Mouse (Mus musculus): ENCODE measurements around the gene Gm28230. TPM values are rescaled to one million over a fixed set of nuclear protein-coding genes. Genes with fewer than 3 reads are reported as not detected.
A peak's percentile ranks its signal among the peaks of the same experiment; 100 is the strongest.

Gm28230 gene
- polyA plus RNA-seq, 1 experiment from 2014 or later, result 1.3 TPM

DNA sequence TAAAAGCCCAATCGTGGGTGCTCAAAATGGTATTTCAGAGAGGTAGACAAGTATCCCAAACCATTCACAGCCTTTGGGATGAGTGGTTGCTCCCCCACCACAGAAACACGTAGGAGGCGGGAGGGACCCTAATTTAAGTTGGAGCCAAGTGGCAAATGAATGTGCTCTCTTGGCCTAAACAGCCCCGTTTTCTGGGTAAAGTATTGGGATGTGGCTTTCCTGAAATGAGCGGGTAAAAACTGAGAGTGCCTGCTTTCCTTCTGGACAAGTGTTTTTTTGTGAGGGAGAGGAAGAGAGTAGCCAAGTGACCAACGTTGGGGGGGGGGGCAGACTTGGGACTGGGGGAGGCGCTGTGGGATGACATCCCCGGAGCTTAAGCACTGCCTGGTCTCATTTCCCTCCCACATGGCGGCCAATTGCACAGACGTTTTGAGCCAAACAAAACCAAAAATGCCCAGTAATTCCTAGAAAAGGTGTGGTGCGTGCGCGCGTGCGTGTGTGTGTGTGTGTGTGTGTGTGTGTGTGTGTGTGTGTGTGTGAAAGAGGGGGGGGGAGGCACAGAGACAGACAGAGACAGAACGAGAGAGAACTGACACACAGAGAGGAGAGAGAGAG lies 15.5 kb upstream of the Gm28230 start:
- WGBS, result under 1% methylated on average over 16 of the region's 16 CpGs
- no peak for ATAC-seq (ENCODE audit: low FRiP score, low TSS enrichment)
- H3K4me2 ChIP-seq (replicated peaks; ENCODE audit: low read depth, low read length), result peak overlapping the region; percentile 63
- H3K9me3 ChIP-seq (ENCODE audit: low read length), result no peaks in the 10 kb centered on the region
- no peaks in the 10 kb centered on the region for H3K27me3 ChIP-seq (ENCODE audit: insufficient read depth, low read length)
- H3K27ac ChIP-seq (ENCODE audit: low read length), result peak overlapping the region; percentile 99
- H3K4me1 ChIP-seq (ENCODE audit: insufficient read depth, low read length), result peaks cover 40% of the 10 kb centered on the region
- no peaks in the 10 kb centered on the region for H3K36me3 ChIP-seq (ENCODE audit: insufficient read depth, low read length)
- peak overlapping the region; percentile 97 for H3K4me3 ChIP-seq (ENCODE audit: low read length)
- H3K9ac ChIP-seq (replicated peaks; ENCODE audit: low read length), result peak overlapping the region; percentile 99

DNA sequence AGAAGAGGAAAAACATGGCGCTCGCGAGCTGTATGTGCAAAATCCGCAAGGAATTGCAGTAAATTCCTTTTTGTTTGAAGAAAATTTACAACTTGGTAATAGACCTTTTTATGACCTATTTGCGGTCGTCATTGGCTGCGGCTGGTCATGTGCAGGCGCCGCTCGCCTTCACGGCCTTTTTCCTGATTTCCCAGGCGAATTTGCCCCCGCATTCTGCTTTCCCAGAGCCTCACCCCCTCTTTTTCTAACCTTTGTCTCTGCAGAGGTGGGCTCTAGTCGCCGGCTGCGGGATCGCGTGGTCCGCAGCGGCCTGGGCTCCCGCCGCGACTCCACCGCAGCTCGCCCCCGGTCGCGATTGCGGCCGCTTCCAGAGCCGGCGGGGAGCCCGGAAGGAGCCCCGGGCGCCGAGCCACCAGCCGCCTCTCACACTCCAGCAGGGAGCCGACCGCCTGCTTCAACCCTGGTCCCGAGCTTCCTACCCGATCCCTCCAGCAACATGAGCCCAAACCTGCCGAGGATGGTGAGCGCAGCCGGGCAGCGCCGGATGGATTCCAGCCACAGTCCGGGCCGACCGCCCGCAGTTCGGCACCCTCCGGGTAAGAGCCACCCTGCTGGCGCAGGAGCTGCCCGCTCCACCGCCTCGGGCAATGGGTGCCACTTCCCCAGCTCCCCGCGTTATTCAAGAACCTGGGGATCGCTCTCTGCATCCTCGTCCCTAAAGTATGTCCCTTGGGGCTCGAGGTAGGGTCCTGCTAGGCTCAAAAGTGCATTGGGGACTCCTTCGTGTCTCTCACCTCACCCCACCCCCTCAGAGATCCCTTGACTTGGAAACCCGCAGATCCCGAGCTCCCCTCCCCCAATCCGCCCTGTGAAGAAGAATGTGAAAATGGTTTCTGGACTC lies 14.6 kb upstream of the Gm28230 start, which contains the start of the genes Hoxd3 and Hoxd4:
TSS of gene Hoxd3 (plus strand) at position 207 of the 901 bp plus-strand sequence.
TSS of gene Hoxd4 (plus strand) at position 209 of the 901 bp plus-strand sequence.
- Histone ChIP-seq H3K4me3 (ENCODE audit: low read length) (peak within 1 kb of the TSS; percentile 97), H3K4me2 (replicated peaks; ENCODE audit: low read depth, low read length) (peak within 1 kb of the TSS; percentile 63), H3K27ac (ENCODE audit: low read length) (peak within 1 kb of the TSS; percentile 99), H3K4me1 (ENCODE audit: insufficient read depth, low read length) (peaks cover 50% of the 10 kb centered on the region), H3K36me3 (ENCODE audit: insufficient read depth, low read length) (no peaks in the 10 kb centered on the region), H3K9ac (replicated peaks; ENCODE audit: low read length) (peak within 1 kb of the TSS; percentile 99), H3K9me3 (ENCODE audit: low read length) (no peaks in the 10 kb centered on the region), H3K27me3 (ENCODE audit: insufficient read depth, low read length) (no peaks in the 10 kb centered on the region)
- under 1% methylated on average over 65 of the region's 65 CpGs for WGBS
- ATAC-seq (ENCODE audit: low FRiP score, low TSS enrichment), result peak; percentile 3

DNA sequence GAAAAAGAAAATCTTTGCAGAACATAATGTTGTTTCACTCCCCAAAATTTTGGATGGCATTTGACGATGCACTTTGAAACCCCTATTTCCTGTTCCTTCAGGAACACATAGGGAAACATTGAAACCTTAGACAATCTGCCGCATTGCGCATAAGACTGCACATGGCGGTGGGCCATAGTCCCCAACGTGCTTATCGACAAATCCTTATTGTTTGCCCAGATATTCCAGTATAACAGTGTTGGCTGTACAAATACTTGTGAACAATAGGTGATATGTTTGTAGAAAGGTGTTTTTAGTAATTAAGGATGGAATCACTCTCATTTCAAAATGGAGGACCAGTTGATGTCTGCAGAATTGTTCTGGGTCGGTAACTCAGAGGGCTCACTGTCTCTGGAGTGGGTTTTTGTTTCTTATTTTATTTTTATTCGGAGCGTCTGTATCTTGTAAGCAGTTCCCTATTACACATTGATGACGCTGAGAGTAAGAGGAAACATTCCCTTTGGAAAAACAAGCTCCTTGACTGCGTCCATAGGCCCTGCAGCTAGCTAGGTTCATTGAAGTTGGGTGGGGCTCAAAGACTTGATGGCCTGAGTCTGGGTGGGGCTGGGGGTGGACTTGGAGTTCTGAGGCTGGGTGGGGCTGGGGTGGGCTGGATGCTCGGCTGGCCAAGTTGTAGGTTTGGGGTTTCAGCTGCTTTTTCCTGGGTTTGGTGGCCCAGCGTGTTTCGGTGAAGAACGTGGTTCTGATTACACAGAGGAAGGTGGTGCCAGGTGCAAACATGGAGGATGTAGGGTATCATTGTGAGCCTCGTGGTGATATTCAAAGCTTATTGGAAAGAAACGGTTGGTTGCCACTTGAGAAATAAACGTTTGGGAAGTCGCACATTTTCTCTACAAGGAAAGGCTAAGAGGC lies 13.0 kb upstream of the Gm28230 start:
- H3K9ac ChIP-seq (replicated peaks; ENCODE audit: low read length), result peak overlapping the region; percentile 99
- H3K36me3 ChIP-seq (ENCODE audit: insufficient read depth, low read length), result no peaks in the 10 kb centered on the region
- peak overlapping the region; percentile 99 for H3K27ac ChIP-seq (ENCODE audit: low read length)
- peak overlapping the region; percentile 63 for H3K4me2 ChIP-seq (replicated peaks; ENCODE audit: low read depth, low read length)
- H3K4me3 ChIP-seq (ENCODE audit: low read length), result peak overlapping the region; percentile 97
- H3K9me3 ChIP-seq (ENCODE audit: low read length), result no peaks in the 10 kb centered on the region
- H3K27me3 ChIP-seq (ENCODE audit: insufficient read depth, low read length), result no peaks in the 10 kb centered on the region
- ATAC-seq (ENCODE audit: low FRiP score, low TSS enrichment), result no peak; the same call in 1 of the 2 replicates
- WGBS, result 5% methylated on average over 19 of the region's 19 CpGs
- peaks cover 49% of the 10 kb centered on the region for H3K4me1 ChIP-seq (ENCODE audit: insufficient read depth, low read length)

DNA sequence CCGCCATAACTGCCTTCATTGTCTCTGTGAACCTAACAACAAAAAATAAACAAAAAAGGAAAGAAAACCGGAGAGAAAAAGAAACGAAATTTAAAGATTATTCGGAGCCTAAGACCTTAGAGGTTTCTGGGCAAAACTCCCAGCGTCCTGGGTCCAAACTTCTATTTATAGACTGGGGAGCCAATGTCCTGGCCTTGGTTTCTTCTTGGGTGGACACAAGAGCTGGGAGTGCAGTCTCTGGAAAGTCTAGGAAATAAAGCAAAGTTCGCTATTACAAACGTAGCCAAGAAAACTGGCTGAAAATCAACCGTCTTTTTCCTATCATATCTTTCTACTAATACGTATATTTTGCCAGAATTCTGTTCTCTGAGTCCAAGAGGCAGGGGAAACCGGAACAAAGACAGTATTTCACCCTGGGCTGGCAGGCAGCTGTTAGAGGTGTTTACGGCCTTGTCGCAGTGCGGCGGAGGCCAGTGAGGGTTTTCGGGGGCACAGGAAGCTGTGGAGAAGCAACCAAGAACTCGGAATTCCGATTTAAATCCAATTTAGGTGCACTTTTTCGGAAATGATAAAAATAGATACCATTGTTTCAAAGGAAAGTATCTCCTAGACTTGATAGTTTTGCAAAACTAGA lies 12.3 kb upstream of the Gm28230 start:
- Histone ChIP-seq H3K4me3 (ENCODE audit: low read length) (peak overlapping the region; percentile 97), H3K9ac (replicated peaks; ENCODE audit: low read length) (peak overlapping the region; percentile 99), H3K9me3 (ENCODE audit: low read length) (no peaks in the 10 kb centered on the region), H3K4me2 (replicated peaks; ENCODE audit: low read depth, low read length) (peak overlapping the region; percentile 63), H3K36me3 (ENCODE audit: insufficient read depth, low read length) (no peaks in the 10 kb centered on the region), H3K27ac (ENCODE audit: low read length) (peak overlapping the region; percentile 99), H3K4me1 (ENCODE audit: insufficient read depth, low read length) (peaks cover 48% of the 10 kb centered on the region), H3K27me3 (ENCODE audit: insufficient read depth, low read length) (no peaks in the 10 kb centered on the region)
- WGBS, result 3% methylated on average over 18 of the region's 18 CpGs
- ATAC-seq (ENCODE audit: low FRiP score, low TSS enrichment), result no peak

DNA sequence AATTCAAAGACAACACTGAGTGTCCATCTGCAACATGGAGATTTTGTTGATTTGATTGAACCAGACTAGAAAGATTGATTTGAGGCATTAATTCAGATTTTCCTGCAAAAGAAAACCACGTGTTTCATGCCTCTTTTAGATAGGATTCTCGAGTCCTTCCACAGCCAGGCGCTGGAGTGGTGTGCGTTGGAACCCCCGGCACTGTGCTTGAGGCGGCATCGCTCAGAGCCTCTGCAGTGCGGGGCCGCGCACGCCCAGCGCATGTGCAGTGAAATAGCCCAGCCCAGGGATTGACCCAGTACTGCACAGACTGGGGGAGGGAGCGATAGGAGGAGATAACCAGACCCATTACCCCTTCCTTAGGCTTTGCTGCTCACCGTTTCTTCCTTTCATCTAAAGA lies 11.6 kb upstream of the Gm28230 start:
- 1% methylated on average over 14 of the region's 14 CpGs for WGBS

DNA sequence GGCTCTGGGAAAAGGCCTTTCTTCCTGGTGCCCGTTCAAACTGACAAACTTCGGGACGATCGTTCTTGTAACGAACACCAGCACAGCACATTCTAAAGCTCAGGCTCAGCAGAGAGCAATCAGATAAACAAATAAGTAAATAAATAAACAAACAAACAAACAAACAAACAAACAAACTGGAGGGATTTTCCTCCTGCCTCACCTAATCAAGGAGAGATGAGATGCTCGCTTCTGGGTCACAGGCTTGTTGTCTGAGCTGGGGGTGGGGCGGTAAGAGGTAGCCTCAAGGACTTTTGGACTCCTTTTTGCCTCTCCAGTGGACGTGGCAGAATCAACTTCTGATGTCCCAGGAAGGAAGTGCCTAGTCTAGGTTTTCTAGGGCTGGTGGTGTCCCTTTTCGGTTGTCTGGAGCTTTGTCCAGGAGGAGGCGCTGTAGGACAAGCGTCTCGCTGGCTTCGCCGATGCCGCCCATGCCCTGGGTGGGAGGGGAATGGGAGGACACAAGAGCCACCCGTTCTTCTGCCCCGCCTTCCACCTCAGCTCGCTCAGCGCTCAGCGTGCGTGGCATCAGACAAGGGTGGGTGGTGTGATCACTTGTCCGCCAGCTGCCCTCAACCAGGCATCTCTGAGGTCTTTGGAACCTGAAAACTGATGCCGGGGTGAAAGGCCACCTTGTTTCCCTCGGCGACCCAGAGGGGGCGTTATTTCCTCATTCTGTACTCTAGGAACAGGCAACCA lies 10.9 kb upstream of the Gm28230 start:
- H3K4me3 ChIP-seq (ENCODE audit: low read length), result peak overlapping the region; percentile 97
- H3K9me3 ChIP-seq (ENCODE audit: low read length), result no peaks in the 10 kb centered on the region
- H3K4me2 ChIP-seq (replicated peaks; ENCODE audit: low read depth, low read length), result peak overlapping the region; percentile 63
- no peaks in the 10 kb centered on the region for H3K36me3 ChIP-seq (ENCODE audit: insufficient read depth, low read length)
- peak; percentile 77 for ATAC-seq (ENCODE audit: low FRiP score, low TSS enrichment)
- no peaks in the 10 kb centered on the region for H3K27me3 ChIP-seq (ENCODE audit: insufficient read depth, low read length)
- H3K4me1 ChIP-seq (ENCODE audit: insufficient read depth, low read length), result peaks cover 48% of the 10 kb centered on the region
- peak overlapping the region; percentile 99 for H3K27ac ChIP-seq (ENCODE audit: low read length)
- whole genome bisulfite sequencing, result 3% methylated on average over 26 of the region's 26 CpGs
- H3K9ac ChIP-seq (replicated peaks; ENCODE audit: low read length), result peak overlapping the region; percentile 99

More for the DNA sequence above, 11.6 kb upstream of the Gm28230 start:
- ATAC-seq (ENCODE audit: low FRiP score, low TSS enrichment), result peak; percentile 84
- H3K4me2 ChIP-seq (replicated peaks; ENCODE audit: low read depth, low read length), result peak overlapping the region; percentile 63
- H3K9ac ChIP-seq (replicated peaks; ENCODE audit: low read length), result peak overlapping the region; percentile 99
- no peaks in the 10 kb centered on the region for H3K36me3 ChIP-seq (ENCODE audit: insufficient read depth, low read length)
- H3K27me3 ChIP-seq (ENCODE audit: insufficient read depth, low read length), result no peaks in the 10 kb centered on the region
- peak overlapping the region; percentile 97 for H3K4me3 ChIP-seq (ENCODE audit: low read length)
- H3K27ac ChIP-seq (ENCODE audit: low read length), result peak overlapping the region; percentile 99
- peaks cover 48% of the 10 kb centered on the region for H3K4me1 ChIP-seq (ENCODE audit: insufficient read depth, low read length)
- H3K9me3 ChIP-seq (ENCODE audit: low read length), result no peaks in the 10 kb centered on the region

DNA sequence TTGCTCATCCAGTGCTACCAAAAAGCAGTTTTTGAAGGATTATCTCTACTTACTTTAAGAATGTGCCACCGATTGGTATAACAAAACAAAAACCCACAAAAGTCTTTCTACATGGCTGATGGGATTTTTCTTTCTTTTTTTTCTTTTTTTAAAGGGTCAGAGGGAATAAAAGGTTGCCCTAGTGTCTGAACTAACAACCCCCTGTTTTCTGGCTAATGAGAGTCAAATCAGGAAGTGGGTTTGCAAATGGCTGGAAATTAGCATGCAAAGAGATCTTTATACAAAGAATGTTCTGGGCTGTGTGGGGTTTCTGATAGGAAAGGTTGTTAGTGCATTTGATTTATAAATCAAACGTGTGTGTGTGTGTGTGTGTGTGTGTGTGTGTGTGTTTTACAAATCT lies 6.1 kb upstream of the Gm28230 start:
- Histone ChIP-seq H3K4me2 (replicated peaks; ENCODE audit: low read depth, low read length) (0 out of 2 replicates have a peak overlapping the region, but pooled peaks have one; percentile 45), H3K36me3 (ENCODE audit: insufficient read depth, low read length) (no peaks in the 10 kb centered on the region), H3K9ac (replicated peaks; ENCODE audit: low read length) (no peak overlapping the region), H3K4me1 (ENCODE audit: insufficient read depth, low read length) (peaks cover 86% of the 10 kb centered on the region), H3K27me3 (ENCODE audit: insufficient read depth, low read length) (no peaks in the 10 kb centered on the region), H3K9me3 (ENCODE audit: low read length) (no peaks in the 10 kb centered on the region), H3K27ac (ENCODE audit: low read length) (no peak overlapping the region), H3K4me3 (ENCODE audit: low read length) (no peak overlapping the region)
- WGBS, result 26% methylated on average over 2 of the region's 2 CpGs
- no peak for ATAC-seq (ENCODE audit: low FRiP score, low TSS enrichment)

DNA sequence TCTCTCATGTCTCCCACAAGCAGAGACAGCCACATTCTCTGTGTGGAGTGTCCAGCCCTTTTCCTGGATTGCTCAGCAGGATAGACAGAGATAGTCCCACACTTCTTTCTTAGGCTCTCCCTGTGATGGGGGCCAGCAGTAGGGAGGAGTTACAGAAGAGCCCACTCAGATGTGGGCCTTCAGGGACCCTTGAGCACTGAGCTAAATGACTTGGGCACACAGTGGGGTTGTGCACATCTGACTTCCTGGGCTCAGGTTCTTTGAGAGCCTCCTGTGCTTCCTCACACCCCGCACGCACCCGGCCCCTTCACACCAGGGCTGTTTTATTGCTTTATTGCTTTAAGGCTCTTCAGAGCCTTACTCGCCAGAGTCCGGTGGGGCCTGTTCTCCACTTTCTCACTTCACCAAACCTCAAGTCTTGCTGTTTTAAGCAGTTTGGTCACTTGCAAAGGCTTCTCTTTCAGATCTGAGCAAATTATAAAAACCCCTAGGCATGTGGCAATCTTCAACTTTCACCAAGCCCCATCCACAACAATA lies 5.5 kb upstream of the Gm28230 start:
- H3K27ac ChIP-seq (ENCODE audit: low read length), result peak overlapping the region; percentile 76
- H3K9ac ChIP-seq (replicated peaks; ENCODE audit: low read length), result peak overlapping the region; percentile 49
- H3K9me3 ChIP-seq (ENCODE audit: low read length), result no peaks in the 10 kb centered on the region
- 24% methylated on average over 5 of the region's 5 CpGs for WGBS
- peaks cover 81% of the 10 kb centered on the region for H3K4me1 ChIP-seq (ENCODE audit: insufficient read depth, low read length)
- H3K4me2 ChIP-seq (replicated peaks; ENCODE audit: low read depth, low read length), result peak overlapping the region; percentile 45
- no peak for ATAC-seq (ENCODE audit: low FRiP score, low TSS enrichment)
- H3K36me3 ChIP-seq (ENCODE audit: insufficient read depth, low read length), result no peaks in the 10 kb centered on the region
- H3K4me3 ChIP-seq (ENCODE audit: low read length), result peak overlapping the region; percentile 45
- H3K27me3 ChIP-seq (ENCODE audit: insufficient read depth, low read length), result no peaks in the 10 kb centered on the region
